Mouse (Mus musculus) layer of hippocampus, adult 18-20 months (tissue): ENCODE data around the gene Atp8b2. TPM values are rescaled to one million over a fixed set of nuclear protein-coding genes. Genes with fewer than 3 reads are reported as not detected.
A peak's percentile ranks its signal among the peaks of the same experiment; 100 is the strongest.

ENCODE experiments used
- DNase-seq, 2 experiments: peaks; one replicate each; pipeline ENCODE4 v3.0.0; 2022; ENCODE audit warnings: low spot score in 2 of 2
- total RNA-seq, 2 experiments: library from RNA; stranded (reverse); gene quantifications; 2 replicates each; pipeline ENCODE4 v1.2.3; 2021

The Atp8b2 gene
- total RNA-seq, 2 experiments from 2014 or later, result 88.0 to 91.6 TPM

DNA sequence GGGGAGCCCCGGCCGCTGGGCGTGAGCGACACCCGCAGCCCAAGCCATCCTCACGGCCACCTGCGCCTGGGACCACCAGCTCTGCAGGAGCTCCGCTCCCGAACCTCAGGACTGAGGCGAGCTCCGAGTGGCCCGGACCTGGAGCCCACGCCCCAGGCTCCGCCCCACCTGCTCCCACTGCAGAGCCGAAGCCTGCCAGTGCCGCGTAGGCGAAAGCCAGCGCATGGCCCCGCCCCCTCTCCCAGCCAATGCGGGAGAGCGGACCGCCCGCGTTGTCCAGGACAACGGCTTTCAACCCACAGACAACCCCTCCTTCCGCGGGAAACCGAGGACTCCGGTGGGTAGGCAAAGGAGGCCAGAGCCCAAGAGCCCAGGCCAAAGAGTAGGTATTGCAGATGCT is 2.8 kb downstream of the Atp8b2 start:
- DNase-seq, result peak; percentile 94 to 96

DNA sequence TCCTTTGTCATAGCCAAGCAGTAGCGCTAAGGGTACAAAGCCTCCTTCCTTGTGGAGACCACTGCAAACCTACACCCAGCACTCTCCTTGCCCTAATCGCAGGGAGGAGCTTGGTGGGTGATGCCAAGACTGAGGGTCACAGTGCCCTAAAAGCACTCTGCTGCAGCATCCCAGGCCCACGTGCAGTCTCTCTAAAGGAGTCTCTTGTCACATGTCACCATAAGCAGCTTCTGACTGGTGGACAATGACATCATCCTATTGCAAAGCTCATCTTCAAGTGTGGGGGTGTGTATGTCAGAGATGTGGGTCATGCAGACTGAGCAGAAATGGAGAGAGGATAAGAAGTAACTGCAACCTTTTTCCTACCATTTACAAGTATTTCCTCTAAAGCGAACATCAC is 3.9 kb downstream of the Atp8b2 start:
- peak in 1 of 2 experiments; percentile 73 for DNase-seq

DNA sequence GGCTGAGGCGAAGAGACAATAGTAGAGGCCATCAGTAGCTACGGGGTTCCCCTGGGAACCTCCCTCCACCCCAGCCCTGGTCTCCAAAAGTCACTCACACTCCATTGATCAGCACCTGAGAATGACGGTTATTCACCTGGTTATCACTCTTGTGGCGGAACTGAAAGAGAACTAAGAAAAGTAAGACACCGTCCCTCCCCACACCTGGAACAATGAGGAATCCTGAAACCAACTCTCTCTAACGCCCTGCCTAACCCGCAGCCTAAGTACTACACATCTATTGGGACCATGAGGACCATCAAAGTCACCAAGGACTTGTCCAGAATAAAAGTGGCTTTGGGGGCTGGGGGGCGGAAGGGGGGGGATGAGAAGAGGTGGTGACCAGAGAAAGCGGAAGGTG is 5.4 kb downstream of the Atp8b2 start:
- DNase-seq, result no peak

DNA sequence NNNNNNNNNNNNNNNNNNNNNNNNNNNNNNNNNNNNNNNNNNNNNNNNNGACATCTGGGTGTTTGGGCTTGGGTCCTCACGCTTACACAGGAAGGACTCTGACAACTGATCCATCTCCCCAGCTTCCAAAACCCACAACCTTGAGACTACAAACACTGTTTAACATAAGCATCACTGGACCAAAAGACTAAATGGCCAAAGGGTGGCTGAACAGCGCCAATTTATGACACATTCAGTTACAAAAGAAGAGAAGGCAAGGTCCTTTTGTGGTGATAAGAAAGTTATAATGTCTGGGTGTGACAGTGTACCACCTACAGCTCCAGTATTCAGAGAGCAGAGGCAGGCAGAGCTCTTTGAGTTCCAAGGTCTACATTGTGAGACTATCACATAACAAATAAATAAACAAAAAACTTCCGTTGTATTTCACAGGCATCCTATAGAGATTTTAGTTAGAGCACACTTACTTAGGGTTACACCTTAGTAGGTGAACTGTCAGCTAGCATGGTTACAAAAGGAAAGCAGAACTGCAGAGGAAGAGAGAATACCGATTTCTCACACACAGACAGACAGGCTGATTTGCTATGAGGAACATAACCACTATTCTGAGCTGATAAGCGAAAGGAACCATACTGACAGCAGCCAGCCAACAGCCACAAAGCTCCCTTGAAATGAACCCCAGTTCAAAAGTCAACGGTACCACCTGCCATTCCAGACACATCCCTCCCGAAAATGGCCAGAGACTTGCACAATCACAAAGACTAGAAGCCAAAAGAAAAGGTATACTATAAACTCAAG is 6.9 kb downstream of the Atp8b2 start:
- DNase-seq, result no peak

DNA sequence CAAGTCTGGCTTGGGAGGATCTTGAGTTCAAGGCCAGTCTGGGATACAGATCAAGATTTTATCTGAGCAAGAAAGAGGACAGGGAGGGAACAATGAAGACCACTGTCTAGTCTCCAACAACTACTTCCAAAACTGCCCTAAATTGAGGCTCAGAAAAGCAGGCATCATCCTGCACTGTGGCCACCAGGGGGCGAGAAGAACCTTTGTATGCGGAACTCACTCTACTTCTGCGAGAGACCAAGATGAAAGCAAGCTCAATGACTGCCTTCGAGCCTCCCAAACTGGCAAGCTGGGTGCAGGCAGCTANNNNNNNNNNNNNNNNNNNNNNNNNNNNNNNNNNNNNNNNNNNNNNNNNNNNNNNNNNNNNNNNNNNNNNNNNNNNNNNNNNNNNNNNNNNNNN is 9.9 kb downstream of the Atp8b2 start:
- peak; percentile 64 to 89 for DNase-seq

DNA sequence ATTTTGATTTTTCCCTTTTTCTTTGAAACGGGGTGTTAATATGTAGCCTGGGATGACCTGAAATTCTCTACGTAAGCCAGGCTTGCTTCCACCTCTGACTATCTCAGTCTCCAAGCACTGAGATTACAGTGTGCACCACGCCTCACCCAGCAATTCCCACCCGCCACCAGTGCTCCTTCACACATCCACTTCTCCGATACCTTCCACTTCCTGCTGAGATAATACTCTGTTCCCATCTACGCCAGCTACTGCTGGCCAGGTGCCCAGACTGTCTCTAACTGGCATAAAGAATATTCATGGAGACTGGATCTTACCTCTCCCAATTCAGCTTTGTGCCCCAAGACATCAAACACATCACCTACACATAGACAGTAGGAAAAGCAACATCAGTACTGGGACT is 14.7 kb downstream of the Atp8b2 start:
- DNase-seq, result no peak

DNA sequence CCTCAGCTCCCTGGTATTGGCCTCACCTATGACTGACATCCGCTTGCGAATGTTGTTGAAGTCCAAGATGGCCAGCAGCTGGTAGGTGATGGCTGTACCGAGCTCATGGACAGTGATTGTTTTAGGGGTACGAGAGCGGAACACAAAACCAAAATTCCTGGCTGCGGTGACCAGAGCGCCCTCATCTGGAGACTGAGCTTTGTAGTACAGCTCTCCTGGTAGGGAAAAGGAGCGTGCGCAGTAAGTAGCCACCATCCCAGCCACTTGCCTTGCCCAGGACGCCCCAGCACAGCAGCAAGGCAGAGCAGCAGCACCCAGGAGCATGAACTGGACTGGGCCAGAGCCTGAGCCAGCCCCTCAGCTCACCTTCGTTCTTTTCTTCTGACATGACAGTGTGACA is 15.3 kb downstream of the Atp8b2 start:
- no peak for DNase-seq

DNA sequence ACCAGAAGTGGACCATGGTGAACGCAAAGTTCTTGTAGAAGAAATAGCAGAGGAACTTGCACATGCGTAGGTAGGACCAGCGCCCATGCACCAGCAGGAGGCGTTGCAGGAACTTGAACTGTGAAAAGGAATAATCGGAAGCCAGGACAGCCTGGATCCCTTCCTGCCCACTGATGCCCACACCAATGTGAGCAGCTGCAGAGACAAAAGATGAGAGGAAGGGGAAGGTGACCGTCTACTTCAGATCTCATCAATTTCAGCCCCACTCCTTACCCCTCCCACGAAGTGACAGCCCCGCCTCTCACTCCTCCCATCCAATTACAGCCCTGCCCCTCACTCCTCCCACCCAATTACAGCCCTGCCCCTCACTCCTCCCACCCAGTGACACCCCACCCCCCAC is 18.3 kb downstream of the Atp8b2 start:
- no peak for DNase-seq

DNA sequence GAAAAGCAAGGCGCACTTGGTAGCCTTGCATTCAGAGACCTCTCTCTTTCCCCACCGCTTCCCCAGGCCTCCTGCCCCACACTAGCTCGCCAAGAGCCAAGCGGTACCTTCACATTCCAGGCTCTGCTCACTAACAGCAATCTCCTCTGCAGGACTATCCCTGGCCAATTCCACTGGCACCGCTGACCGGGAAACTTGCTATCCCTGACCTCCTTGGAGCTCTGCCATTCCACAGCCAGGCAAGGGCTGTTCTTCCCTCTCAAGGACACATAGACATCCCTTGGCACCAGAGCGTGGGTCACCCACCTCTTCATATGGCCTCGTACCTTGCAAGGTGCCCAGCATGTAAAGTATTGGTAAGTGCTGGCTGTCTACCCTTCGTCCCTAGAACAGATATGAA is 20.4 kb downstream of the Atp8b2 start:
- DNase-seq, result no peak

DNA sequence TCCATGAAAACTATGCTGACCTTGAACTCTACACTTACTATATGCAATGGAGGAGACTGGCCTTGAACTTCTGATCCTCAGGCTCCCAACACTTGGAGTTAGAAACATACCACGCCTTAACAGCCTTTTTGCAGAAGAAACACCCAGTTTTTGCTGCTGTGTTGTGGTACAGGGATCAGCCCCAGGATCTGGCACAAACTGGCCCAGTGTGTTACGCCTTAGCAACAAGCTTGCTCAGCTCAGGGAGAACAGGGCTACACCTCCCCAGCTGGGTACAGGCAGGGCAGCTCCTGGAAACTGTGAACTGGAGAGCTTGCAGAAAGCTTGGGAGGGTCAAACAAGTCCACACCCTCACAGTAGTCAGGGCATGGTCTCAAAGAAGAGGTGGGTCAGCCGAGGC is 26.8 kb downstream of the Atp8b2 start:
- DNase-seq, result no peak

DNA sequence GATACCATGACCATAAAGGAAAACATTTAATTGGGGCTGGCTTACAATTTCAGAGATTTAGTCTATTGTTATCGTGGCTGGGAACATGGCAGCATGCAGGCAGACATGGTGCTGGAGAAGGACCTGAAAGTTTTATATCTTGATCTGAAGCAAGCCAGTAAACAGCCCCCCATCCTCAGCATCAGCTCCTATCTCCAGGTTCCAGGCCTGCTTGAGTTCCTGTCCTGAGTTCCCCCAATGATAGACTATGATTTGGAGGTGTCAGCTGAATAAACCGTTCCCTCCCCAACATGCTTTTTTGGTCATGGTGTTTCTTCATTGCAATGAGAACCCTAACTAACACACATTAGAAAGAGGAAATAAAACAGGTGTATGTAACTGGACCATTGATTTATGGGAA is 30.4 kb downstream of the Atp8b2 start:
- no peak for DNase-seq

DNA sequence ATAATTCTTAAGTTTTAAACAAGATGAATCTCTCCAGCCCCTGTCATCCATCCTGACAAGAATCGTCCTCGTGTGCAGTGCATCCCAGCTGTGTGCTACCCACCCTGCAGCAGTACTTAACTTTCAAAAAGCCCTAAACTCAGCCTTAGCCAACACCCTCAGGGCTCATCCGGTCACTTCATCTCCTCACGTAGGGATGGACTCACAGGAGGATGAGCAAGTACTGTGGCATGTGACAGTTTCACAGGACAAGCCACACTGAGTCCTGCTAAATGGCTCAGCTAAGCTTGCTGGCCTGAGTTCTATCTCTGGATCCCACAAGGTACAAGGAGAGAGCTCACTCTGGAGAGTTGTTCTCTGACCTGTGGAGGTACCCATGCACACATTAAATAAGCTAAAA is 34.4 kb downstream of the Atp8b2 start:
- no peak for DNase-seq

DNA sequence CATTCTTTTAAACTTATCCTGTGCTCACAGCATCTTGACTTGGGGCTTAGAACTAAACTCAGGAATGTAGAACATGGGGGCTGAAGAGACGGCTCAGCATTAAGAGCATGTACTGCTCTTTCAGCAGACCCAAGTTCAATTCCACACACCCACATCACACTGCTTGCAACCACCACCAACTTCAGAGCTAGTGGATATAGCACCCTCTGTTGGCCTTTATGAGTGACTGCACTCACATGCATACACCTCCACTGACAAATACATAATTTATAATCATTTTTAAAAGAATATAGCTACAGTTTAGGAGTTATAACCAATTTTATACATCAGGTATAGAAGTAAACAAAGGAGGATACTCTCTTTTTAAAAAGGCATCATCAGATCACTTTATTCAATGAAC is 36.9 kb downstream of the Atp8b2 start:
- DNase-seq, result no peak

DNA sequence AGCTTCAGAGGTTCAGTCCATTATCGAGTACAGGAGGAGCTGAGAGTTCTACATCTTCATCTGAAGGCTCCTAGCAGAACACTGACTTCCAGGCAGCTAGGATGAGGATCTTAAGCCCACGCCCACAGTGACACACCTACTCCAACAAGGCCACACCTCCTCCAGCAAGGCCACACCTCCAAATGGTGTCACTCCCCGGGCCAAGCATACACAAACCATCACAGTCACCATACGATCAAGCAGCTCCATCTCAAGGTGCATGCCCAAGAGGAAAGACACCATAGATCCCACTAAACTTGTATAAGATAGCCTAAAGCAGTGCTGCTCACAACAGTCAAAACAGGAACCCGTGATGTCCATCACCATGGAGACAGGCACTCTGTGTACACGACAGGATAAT is 42.6 kb downstream of the Atp8b2 start:
- DNase-seq, result no peak

DNA sequence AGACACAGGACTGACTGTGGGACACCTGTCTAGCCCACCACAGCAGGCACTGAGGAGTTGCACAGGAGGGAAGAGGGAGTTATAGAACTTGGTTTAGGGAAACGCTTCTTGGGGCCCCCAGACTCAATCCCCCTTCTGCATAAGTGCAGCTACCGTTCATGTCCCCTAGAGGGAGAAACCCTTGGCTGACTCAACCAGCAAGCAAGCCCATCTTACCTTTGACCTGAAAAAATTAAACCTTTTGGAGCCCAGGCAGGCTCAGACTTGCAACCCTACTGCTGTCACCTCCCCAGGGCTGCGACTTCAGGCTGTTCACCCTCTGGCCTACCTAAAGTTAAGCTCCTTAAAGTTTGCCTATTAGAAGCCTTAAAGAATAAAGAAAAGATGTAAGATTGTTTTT is 45.9 kb downstream of the Atp8b2 start:
- no peak for DNase-seq

DNA sequence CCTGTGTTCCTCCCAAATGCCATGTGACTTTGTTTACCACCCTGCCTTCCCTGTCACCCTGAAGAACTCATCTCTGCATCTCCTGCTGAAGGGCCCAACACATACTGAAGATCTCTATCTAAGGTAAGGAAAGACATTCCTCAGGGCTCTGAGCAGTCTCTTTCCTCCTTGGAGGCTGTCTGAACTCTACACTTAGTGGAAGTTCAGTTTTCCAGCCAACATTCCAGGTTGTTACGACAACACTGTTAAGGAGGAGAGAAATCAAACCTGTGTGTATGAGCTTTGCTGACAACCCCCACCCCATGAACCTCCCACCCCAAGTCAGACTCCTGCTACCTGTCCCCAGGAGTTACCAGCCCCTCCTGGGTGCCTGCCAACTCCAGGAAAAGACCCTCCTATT is 46.7 kb downstream of the Atp8b2 start:
- no peak for DNase-seq

DNA sequence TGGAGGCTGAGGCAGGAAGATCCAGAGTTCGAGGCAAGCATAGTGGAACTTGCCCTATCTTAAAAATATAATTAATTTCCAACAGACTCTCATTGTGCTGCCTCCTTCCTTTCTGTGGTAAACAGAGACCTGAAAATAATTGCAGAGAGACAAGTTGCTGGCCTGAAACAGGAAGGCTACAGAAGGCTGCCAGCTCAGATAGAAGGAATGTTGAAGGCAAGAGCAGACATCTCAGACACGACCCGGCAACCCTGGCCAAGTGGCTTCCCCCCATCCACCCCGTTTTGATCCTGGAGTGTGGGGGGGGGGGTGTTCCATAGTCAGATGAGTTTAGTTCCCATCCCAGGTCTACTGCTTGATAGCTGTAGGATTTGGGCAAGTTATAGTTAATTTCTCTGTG is 48.6 kb downstream of the Atp8b2 start:
- no peak for DNase-seq

DNA sequence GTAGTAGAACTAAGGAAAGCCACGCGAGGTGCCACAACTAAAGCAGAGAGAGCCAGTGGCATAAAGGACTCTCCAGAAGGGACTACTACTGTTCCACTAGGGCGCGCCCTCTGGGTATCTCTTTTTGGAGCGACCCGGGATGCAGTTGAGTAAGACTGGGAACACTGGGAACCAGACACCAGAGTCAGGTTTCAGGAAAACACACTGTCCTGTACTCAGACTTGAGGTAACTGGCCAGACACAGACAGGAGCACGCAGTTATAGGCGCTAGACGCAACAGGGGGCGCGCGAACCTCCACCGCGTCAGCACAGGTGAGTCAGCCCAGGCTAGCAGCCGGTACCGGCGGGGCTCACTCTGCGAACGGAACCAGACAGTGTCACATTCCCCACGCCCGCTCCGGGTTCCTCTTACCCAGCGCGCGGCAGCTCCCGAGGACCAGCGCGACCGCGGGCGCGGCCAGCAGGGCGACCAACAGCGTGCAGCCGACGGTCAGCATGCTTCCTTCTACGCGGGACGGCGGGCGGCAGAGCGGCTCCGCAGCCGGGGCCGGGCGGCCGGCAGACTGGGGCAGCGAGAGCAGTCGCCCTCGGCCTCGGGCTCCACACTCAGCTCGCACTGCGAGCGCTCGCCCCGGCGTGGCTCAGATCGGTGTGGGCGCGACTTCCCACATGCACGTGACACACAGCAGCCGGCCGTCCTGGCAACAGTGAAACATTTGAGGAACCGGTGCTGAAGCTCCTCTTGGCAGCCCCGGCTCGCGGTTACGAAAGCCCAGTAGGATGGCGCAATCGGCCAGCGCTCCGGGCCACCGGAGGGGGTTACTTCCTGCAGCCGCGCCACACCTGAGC is 50.5 kb downstream of the Atp8b2 start, which contains the start of gene Il6ra:
Gene Il6ra (minus strand): TSS at position 654 of the 849 bp plus-strand sequence.
- peak; percentile 68 to 86 for DNase-seq

DNA sequence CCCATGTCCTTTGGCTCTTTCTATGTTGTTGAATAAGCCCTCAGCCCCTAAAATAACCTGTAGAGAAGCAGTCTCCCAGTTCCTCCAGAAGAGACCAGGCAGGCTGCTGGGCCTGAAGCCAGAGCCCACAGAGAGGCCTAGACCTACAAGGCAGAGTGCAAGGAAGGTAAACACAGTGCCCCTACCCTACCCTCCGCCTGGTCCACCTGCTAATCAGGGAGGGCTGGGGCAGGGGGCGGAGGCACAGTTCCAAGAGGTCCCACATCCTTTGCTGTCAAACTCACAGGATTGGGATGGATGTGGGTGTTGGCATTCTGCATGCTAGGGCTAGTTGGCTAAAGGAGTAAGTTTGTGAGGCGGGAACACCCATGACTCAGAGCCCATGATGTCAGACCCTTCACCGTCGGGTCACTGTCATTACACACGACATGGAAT is 51.2 kb downstream of the Atp8b2 start:
- DNase-seq, result no peak

DNA sequence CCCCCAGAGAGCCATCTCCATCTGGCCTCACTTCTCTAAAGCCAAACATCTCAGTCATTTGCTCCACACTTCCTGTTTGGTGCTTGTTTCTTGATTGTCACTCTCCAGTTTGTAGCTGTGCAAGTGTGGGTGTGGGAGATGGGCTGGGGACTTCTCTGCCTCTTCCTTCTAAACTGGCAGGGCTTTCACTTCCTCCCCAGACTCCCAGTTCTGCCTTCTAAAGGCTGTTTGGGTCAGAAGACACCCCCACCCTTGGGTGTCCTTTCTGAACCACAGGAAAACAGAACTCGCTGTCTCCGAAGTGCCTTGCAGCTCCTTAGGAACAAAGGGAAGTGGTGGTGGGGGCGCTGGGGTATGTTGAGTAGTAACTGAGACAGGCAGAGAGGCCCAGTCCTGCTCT is 52.1 kb downstream of the Atp8b2 start:
- DNase-seq, result peak in 1 of 2 experiments; percentile 20

DNA sequence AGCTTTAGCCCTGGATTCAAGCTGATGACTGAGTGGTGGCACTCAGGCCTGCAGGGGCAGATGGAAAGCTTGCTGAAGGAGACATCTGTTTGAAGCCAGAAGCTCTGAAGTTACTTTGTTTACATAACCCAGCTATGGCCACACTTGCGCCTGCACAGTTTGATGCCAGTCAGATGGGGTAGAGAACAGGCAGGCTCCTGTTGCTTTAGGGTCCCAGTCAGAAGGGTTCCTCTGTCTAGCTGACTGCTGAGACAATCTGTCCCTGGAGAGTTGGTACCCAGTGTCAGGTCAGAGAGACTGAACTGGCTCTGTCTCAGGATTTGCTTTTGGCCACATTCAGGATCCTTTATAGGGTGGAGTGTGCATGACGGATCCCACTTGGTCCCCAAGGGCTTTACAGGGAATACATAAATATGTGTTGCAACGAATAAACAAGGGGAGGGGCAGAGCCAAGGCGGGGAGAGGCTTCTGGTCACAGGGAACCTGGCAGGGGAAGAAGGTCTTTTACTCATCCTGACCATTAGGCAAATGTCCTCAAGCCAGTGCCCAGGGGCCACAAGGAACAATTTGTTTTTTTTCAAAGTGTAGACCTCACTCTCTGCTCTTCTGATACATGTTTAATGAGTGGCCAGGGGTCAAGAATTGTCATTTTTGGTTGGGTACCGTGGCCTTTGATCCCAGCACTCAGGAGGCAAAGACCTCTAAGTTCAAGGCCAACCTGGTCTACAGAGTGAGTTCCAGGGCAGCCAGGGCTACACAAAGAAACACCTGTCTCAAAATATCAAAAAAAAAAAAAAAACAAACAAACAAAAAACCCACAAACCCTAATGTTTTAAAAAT is 53.4 kb downstream of the Atp8b2 start:
- peak in 1 of 2 experiments; percentile 19 for DNase-seq
